Mouse (Mus musculus): ENCODE data around the gene Olfr655. TPM values are rescaled to one million over a fixed set of nuclear protein-coding genes. Genes with fewer than 3 reads are reported as not detected.

Gene Olfr655
- polyA plus RNA-seq, 1 experiment from 2014 or later: not detected

- Histone ChIP-seq H3K27ac (no peak within 1 kb of the TSS), H3K9me3 (no peaks in the 10 kb centered on the region), H3K4me3 (no peak within 1 kb of the TSS), H3K27me3 (ENCODE audit: insufficient read depth, poor library complexity, severe bottlenecking) (no peaks in the 10 kb centered on the region), H3K36me3 (no peaks in the 10 kb centered on the region), H3K4me1 (no peaks in the 10 kb centered on the region)
- no peak for DNase-seq (ENCODE audit: low spot score)
- WGBS: 72% methylated on average over 5 of the region's 5 CpGs
These were observed 51.7 kb downstream of the Olfr655 start, which contains the start of gene Olfr651 for GRCm38 (mm10) chr7:104549833-104550232. Olfr651 (plus strand) TSS chr7:104550133.

Other genes starting within 250 kb of the Olfr655 start
- 1.2 and 1.6 TPM in 2 replicates for gene Trim12c, start 248.4 kb downstream of the Olfr655 start, polyA plus RNA-seq (2016; fragmentation: Nextera tagmentation; extraction: Ambion mirVana)
- not detected in 2 replicates for gene Trim30b, start 231.9 kb downstream of the Olfr655 start, polyA plus RNA-seq (2016; fragmentation: Nextera tagmentation; extraction: Ambion mirVana)
- not detected in 2 replicates for gene Trim30c, start 200.9 kb downstream of the Olfr655 start, polyA plus RNA-seq (2016; fragmentation: Nextera tagmentation; extraction: Ambion mirVana)
- gene Trim30a, start 136.6 kb downstream of the Olfr655 start, polyA plus RNA-seq (2016; fragmentation: Nextera tagmentation; extraction: Ambion mirVana): 0.44 and 0.59 TPM in 2 replicates
- 0.09 and 0.13 TPM in 2 replicates for gene Trim30d, start 93.9 kb downstream of the Olfr655 start, polyA plus RNA-seq (2016; fragmentation: Nextera tagmentation; extraction: Ambion mirVana)
- gene Olfr651, start 51.6 kb downstream of the Olfr655 start, polyA plus RNA-seq (2016; fragmentation: Nextera tagmentation; extraction: Ambion mirVana): not detected in 2 replicates
- gene Olfr652, start 40.9 kb downstream of the Olfr655 start, polyA plus RNA-seq (2016; fragmentation: Nextera tagmentation; extraction: Ambion mirVana): not detected in 2 replicates
- gene Olfr653, start 24.5 kb downstream of the Olfr655 start, polyA plus RNA-seq (2016; fragmentation: Nextera tagmentation; extraction: Ambion mirVana): not detected in 2 replicates
- gene Olfr654, start 14.8 kb downstream of the Olfr655 start, polyA plus RNA-seq (2016; fragmentation: Nextera tagmentation; extraction: Ambion mirVana): not detected in 2 replicates
- gene Olfr656, start 12.2 kb upstream of the Olfr655 start, polyA plus RNA-seq (2016; fragmentation: Nextera tagmentation; extraction: Ambion mirVana): not detected in 2 replicates
- not detected in 2 replicates for gene Olfr657, start 23.0 kb upstream of the Olfr655 start, polyA plus RNA-seq (2016; fragmentation: Nextera tagmentation; extraction: Ambion mirVana)
- gene Olfr658, start 45.5 kb upstream of the Olfr655 start, polyA plus RNA-seq (2016; fragmentation: Nextera tagmentation; extraction: Ambion mirVana): not detected in 2 replicates
- not detected in 2 replicates for gene Olfr659, start 65.0 kb upstream of the Olfr655 start, polyA plus RNA-seq (2016; fragmentation: Nextera tagmentation; extraction: Ambion mirVana)
- not detected in 2 replicates for gene Olfr661, start 84.7 kb upstream of the Olfr655 start, polyA plus RNA-seq (2016; fragmentation: Nextera tagmentation; extraction: Ambion mirVana)
- not detected in 2 replicates for gene Usp17le, start 175.7 kb upstream of the Olfr655 start, polyA plus RNA-seq (2016; fragmentation: Nextera tagmentation; extraction: Ambion mirVana)
- gene Usp17lb, start 240.8 kb upstream of the Olfr655 start, polyA plus RNA-seq (2016; fragmentation: Nextera tagmentation; extraction: Ambion mirVana): not detected in 2 replicates